Mouse (Mus musculus) thymus, postnatal 14 days (tissue): ENCODE measurements around the gene Hdgfl2.

ENCODE experiments used
- DNase-seq: peaks from one replicate; pipeline ENCODE4 v3.0.0; 2021

Hdgfl2 gene

DNA sequence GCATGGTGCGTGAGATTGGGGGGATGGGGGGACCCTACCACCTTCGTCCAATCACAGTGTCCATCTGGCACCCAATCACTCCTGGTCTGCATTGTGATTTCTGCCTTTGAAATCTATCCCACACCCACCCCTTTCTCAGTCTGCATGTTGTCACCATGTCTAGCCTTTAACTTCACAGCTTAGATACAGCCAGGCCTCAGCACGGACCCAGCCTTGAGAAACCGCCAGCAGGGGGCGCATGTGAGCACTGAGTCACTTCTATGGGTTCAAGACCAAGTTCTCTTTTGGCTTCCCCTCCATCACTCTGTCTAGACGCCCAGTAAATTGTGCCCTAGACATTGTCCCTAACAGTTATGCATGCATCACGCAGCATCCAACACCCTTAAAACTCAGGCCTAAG is 52.4 kb downstream of the Hdgfl2 start:
- DNase-seq = peak; percentile 79

DNA sequence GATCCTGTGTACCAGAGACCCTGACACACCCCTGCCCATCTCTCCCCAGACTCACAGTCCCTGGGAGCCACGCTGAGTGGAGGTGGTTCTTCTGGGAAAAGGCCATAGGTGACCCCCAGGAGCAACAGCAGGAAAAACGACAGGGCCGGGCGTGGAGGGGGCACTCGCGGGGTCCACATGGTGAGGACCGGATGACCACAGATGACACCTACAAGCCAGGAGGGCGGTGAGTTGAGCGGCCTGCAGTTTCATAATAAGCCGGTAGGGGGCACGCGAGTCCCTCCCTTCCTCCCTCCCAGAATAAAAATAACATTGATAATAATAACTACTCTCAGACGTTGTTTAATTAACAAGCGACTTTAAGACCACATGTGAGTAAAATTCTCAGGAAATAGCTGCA is 53.2 kb downstream of the Hdgfl2 start:
- peak; percentile 67 for DNase-seq

DNA sequence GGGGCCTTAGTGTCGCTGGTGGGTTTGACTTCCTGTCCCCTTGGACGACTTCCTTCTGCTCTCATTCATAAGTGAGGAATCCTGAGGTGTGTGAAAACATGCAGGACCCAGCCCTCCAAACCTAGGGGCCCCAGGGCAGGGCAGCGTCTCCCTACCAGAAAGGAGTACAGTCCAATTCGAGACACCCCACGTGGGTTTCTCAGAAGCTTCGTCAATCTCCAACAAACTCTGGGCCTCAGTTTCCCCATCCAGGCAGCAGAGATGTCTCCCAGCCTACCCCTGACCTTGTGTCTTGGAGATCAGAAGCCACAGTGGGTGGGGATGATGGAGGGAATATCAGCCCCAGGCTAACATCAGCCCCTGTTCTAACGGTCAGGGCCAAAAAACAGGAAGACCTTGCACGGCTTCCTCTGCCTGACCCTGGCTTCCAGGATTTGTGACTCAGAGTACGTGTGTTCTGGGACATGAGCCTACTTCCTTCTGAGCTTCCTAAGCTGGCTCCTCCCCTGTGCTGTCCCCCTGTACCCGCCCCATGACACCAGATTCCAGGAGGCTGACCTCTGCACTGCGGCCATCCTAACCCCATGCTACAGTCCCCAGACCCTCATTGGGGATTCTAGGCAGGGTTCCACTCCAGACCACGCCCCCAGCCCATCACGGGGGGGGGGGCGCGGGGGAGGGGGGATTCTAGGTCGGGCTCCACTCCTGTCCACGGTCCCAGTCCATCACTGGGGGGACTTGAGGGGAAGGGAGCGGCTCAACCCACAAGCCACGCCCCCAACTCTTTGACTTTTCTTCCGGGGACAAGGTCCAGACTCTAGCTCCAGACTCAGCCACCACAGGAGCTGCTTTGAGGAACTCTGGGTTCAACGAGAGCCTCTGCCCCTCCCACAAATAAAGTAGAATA is 54.3 kb downstream of the Hdgfl2 start:
- DNase-seq = peak; percentile 34

DNA sequence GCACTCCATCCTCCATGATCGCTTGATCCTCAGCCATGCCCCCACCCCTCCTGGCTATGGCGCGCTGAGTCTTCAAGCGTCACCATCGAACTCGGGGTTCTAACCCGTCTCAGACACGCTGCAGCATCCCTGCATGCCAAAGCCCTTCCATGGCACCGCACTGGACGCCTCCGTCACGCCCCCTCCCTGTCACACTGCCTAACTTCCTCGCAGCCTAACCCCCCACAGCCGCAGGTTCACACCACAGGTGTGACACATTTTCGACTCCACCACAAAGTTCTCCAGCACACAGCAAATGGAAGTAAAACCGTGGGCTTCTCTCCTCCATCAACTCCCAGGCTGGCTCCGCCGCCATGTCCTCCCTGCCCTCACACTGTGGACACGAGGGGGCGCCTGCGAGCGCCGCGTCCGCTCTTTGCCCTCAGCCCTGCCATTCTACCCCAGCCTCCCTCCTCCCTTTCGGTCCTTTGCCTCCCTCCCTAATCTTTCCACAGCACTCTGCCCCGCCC is 55.1 kb downstream of the Hdgfl2 start:
- DNase-seq = peak; percentile 82

DNA sequence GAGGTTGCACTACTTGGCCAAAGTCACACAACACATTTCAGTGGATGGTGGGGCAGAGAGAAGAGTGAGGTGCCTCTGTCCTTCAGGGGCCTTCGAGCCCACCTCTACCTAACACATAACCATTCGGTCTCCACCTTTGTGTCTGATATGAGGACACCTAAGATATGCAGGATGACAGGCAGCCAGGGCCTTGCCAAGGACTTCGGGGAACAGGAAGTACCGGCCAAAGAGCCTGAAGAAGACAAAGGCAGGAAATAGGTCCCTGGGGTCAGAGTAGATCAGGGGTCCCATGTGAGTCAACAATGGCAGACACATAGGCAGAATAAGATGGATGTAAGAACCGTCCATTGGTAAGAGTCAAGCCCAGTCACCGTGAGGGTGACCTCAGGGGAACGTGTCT is 57.1 kb downstream of the Hdgfl2 start:
- no peak for DNase-seq

DNA sequence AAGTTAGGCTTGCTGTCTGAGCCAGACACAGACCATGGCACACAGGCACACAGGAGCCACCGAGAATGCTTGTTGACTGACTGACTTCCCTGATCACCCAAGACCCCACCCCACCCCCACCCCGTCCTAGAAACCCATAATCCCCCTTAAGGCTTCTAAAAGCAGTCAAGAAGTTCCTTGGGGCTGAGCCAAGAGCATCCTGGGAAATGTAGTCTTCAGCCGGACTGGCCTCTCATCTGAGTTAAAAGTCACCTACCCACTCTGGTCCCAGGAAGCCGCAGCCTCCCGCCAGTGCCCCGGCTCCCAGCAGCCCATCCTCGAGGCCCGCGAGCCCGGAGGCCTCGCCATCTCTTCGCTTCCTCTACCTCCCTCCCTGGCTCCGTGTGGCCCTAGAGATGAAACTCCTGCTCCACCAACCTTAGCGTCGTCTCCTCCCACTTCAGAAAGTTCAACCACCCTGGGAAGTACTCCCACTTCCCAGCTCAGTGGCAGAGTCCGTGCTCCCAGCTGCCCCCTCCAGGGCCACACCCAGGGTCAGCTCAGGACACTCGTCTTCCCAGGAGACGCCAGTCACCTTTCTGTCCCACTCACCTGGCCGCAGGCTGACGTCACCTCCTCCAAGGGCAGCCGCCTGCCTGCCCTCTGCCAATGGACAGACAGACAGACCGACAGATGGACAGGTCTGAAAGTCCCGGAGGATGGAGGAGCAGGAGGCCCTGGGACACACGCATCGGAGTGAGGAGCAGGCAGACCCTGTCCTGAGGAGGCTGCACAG is 58.6 kb downstream of the Hdgfl2 start:
- DNase-seq = no peak

DNA sequence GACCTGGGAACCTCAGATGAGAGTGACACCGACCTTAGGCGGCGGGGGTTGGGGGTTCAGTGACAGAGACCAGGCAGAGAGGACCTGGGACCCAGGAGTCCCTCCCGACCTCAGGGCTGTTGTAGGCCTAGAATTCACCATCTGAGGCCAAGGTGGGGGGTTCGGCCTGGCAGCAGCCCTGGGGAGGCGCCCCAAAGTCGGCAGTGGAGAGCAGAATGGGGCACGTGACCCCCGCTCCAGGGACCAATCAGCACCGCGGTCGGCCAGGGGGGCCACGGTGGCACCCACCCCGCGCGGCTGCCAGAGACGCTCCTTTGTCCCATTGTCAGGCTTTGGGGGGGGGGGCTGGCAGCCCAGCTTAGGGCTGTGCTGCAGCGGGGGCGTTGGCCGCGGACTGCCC is 59.9 kb downstream of the Hdgfl2 start:
- no peak for DNase-seq

DNA sequence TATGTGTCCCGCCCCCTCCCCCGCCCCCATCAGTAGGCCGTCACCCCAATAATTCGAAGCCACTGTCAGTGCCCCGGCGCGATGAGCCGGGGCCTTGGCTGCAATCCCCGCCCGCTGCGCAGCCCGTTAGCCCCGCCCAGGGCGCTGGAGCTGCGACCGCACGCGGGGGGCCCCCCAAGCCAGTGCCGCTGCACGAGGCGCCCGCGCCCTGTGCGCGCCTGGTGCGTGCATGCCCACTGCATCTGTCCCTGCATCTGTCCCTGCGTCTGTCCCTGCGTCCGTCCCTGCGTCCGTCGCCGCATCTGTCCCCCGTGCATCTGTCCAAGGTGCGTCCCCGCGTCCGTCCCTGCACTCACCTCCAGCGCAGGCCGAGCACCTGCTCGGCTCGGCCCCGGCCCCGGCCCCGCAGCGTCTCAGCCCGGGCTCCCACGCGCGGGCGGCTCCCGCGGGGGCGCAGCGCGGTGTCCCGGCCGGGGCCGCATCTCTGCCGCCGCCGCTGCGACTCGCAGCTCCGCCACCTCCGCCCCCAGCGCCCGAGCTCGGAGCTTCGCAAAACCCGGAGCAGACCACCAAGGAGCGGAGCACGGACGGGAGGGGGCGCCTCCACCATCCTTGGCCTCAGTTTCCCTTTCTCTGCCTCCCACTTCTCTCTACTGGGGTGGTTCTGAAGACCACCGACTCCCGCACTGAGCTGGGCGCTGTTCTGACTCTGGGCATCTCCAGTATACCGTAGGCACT is 60.6 kb downstream of the Hdgfl2 start, which contains the start of gene Sema6b:
Gene Sema6b, minus strand, starts transcription at position 486 of the 738 bp plus-strand sequence.
- peak; percentile 84 for DNase-seq

DNA sequence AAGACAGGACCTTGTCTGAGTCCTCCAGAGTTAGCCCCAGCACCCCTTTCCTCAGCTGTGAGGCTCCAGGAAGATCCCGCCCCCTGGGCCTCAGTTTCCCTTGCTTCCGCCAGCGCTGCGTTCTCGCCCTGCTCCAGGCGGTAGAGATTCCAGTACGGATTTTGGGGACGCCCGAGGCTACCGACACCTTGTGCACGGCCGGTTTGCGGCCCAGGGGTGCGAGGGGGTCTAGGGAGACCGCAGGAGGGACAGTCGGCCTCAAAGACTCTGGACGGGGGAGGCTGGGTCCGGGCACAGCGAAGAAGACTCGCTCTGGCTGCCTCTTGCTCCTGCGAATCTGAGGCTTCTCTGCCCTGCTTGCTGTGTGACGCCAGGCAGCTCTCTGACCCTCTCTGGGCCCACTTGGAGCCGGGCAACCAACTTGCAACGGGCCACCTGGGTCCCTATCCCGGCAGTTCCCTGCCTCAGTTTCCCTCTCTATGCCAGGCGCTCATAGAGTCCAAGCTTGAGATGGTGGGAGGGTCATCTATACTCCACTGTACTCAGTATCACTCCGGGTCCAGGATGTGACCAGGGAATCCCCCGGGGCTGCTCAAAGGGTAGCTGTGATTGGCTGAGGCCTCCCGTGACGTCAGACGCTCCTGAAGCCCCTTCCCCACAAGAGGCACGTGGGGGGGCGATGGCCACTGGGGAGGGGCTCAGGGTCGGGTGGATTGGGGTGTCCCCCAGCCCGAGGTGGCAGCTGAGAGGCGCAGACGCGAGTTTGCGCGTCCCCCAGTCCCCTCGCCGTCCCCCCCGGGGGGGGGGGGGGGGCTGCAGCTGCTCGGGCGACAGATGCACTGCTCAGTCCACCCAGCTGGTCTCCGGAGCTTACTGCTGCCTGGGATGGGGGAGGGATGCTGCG is 62.5 kb downstream of the Hdgfl2 start:
- DNase-seq = peak; percentile 59

DNA sequence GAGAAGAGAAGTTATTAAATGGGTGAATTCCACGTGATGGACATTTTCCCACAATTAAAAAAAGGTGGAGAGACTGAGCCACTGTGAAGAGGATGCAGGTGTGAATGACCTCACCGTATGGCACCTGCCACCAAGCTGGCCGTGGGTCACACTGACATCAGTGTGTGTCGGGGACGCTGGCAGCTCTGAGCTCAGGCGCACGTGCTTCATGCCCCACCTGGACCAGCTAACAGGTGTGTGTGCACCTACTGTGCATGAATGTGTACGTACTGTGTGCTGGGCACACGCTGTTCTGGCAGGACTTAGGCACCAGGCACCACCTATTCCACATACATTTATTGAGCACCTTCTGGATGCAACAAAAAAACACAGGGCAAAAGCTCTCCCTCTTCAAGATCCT is 65.1 kb downstream of the Hdgfl2 start:
- no peak for DNase-seq

DNA sequence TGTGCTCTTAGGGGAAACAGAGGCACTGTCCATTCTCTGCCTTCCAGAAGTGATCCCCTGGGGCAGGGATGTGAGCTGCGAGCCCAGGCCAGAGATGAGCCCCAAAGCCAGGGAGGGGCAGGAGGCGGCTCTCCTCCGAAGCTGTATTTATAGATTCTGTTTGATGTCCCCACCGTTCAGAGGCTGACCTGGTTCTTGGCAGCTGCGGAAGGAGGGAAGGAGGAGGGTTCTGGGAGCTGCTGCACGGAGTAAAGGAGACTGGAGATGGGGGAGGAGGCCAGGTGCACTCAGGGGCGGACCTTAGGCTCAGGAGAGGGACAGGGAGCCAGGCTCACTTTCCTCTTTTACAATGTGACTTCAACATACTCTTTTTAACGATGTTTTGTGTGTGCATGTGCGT is 66.7 kb downstream of the Hdgfl2 start:
- no peak for DNase-seq

DNA sequence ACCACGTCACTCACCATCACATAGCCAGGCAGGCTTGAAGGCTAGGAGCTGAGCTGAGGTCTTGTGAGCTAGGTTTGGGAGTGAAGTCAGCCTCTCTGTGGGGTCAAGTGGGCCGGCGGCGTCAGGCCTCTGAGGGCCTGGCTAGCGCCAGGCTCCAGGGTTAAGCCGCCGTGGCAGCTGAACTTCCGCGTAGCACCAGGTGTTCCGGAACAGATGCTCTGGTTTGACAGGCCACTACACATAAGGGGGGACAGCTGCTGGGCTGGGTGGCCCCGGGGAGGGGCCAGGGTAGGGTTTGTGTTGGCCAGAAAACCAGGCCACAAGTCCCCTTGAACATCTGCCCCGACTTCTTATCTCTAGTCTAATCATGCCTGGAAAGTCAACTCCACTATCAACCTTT is 68.0 kb downstream of the Hdgfl2 start:
- DNase-seq = no peak

DNA sequence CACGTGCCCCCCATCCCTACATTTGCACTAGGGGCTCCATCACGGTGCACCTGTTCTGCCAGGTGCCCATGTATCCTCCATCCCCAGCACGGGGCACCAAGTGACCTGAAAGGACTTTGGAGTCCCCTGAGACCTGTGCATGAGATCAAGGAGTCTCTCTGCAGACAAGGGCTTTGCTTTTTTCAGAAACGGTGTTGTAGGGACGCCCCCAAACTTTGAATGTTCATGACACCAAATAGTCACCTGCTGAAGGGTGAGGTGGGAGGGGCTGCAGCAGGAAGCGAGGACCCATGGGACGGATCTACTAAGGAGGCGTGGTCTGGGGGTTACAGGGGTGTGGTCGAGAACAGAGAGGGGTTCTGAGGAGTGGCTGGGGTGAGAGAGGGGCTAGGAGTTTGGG is 68.8 kb downstream of the Hdgfl2 start:
- peak; percentile 29 for DNase-seq

DNA sequence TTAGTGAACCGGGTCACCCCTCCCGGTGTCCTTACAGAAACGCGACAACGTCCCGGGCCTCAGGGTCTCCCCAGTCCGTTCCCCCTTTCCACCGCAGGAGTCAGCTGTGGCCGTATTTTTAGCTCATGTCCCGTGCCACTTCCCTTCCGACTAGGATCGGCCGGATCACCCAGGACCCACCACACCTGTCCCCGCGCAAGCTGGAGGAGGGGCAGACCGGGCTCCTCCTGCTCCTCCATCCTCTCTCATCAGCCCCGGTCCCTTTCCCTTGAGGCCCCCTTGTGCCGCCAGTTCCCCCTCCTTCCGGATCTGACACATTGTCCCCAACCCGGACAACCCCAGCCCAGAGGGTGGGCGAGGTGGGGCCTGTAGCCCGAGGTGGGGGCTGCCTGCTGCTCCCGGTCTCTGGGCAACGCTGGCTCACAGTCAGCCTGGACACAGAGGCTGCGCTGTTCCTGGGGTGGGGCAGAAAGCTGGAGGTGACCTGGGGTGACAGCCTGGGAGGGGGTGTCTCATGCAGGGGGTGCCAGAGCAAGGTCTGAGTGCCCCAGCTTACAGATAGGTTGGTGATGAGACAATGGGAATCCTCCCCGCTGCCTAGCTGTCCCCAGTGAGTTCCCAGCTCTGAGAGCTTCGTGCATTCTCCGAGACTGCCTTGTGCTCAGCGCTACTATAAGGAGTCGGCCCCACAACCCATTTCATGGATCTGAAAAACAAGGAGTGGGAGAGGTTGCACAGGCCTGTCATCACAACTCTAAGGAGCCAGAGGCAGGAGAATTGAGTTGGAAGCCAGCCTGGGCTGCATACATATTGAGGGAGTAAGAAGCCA is 69.6 kb downstream of the Hdgfl2 start:
- no peak for DNase-seq

DNA sequence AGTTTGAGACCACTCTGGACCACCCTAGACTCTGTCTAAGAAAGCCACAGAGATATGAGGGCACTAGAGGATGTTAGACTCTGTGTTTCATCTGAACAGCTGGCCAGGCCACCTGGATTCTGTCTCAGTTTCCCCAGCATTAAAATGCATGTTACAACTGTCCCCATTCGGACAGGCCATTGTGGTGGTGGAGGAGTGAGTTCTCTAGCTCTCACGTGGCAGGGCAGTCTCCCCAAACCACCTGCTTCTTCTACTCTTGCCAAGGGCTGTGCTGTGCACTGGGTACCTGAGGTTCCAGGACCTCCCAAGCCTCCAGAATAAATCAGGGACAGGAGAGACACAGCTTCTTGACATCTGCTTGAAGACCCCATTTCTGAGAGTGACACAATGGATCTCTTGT is 70.5 kb downstream of the Hdgfl2 start:
- DNase-seq = no peak
